Mouse (Mus musculus): ENCODE measurements at regions not wholly inside any gene's neighbourhood (a gene's known extent, or its start where the extent isn't known, plus 50 kb on each side); places are given as distances from the start of the nearest gene placed in this dataset.

DNA sequence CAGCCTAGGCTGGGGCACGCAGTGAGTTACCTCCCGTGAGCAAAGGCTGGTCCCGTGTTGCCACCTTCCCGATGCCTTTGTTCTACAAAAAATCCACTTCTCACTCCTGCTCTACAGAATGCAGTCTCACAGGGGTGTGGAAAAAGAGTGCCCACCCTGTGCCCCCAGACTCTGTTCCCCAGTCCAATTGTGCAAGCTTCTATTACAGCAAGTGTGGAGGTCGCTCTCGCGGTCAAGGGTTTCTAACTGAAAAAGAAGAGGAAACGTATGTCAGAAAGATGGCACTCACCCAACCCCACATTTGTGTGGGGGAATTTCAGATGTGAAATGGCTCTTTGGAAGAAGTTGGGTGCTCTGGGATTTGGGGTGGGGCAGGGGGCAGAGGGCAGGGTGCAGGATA is 110.9 kb upstream of the Irf2bp2 start:
- DNase-seq (ENCODE audit: low spot score): no peak
- intact Hi-C loops (cut with DNase I): no loop called here

DNA sequence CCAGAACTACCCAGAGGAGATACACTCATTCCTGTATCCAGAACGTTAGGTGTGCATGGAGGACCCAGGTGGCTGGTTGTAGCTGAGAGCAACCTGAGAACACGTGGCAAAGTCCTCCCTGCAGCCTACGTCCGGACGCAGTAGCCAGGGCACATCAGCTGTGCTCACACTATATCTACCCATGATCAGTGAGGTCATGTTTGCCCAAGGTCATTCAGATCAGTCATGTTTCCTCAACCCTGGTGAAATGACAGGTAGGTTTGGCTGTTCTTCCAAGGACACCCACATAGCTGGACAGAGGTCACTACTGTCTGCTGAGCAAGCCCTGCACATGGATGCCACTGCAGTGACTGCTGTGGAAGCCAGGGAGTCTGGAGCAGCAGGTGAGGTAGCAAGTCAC is 109.8 kb upstream of the Irf2bp2 start:
- intact Hi-C loops (cut with DNase I): no loop called here
- no peak for DNase-seq (ENCODE audit: low spot score)

GRCm38 (mm10) chr8:126702294-126702693 is 108.5 kb upstream of the Irf2bp2 start:
- DNase-seq (ENCODE audit: low spot score): no peak
- intact Hi-C loops (cut with DNase I): no loop called here

DNA sequence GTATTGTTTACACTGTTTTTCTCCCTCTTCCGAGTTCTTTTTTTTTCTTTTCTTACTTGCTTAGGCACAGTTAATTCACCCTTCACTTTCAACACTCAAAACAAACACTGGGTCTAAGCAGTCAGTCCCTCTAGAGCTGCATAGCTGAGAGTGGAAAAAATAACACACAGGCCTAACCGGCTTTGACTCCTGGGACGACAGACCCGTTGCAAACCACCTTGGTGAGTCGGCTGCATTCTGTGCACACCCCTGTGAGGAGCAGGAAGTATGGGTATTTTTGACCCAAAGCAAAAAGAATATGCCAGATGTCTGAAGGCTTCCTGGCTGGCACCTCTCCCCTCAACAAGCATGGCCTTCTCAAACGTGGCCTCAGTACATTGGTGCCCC is 105.6 kb upstream of the Irf2bp2 start:
- DNase-seq (ENCODE audit: low spot score): no peak
- intact Hi-C loops (cut with DNase I): no loop called here

GRCm38 (mm10) chr8:126698601-126699388 is 105.0 kb upstream of the Irf2bp2 start:
- intact Hi-C loops (cut with DNase I): no loop called here
- no peak for DNase-seq (ENCODE audit: low spot score)

DNA sequence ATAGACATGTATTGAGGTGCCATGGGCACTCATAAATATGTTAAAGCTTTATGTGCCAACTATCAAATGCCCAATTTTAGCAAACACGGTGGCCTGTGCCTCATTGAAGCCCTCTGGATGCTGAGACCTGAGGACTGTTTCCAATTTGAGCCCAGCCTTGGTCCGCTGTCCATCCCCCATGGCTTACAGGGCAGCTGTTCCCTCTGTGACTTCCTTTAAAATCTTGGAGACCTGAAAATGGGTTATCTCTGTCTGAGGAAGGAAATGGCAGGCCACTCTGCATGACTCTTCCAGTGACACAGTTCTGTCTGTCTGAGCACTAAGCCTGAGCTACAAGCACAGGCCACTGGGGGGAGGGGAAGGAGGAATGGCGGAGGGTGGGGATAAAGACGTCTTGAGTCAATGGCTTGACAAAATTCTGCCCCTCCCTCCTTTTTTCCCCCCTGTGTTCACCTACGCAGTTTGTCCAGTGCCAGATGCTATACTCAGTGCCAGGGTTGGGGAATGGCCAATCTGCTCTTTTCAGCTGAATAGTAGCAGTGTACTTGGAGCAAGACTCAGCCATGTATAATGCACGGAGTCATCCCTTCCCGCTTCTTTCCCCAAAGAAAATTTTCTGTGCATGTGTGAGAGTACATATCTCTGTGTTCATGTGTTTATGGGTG is 102.7 kb upstream of the Irf2bp2 start:
- no peak for DNase-seq (ENCODE audit: low spot score)

GRCm38 (mm10) chr8:126694370-126694769 is 100.6 kb upstream of the Irf2bp2 start:
- DNase-seq (ENCODE audit: low spot score): peak; percentile 47
- intact Hi-C loops (cut with DNase I): no loop called here

More for the DNA sequence above, 102.7 kb upstream of the Irf2bp2 start:
- intact Hi-C loops (cut with DNase I): no loop called here

DNA sequence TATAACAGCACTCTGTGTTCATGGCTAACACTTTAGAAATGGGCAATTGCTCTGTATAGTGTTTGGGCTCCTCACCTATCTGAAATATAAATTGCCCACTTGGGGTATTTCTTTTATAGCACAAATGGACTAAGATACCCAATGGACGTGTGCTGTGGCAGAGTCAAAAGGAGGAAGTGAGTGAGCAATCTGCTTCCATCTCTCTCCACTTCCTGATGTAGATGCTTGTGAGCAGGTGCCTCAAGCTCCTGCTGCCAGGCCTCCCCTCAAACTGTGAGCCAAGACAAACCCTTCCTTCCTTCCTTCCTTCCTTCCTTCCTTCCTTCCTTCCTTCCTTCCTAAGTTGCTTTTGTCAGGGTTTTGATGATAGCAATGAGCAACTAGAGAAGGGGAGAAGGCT is 99.9 kb upstream of the Irf2bp2 start:
- DNase-seq (ENCODE audit: low spot score): no peak
- intact Hi-C loops (cut with DNase I): no loop called here

GRCm38 (mm10) chr8:126692711-126693110 is 98.9 kb upstream of the Irf2bp2 start:
- DNase-seq (ENCODE audit: low spot score): no peak
- intact Hi-C loops (cut with DNase I): no loop called here

- peak; percentile 55 for DNase-seq (ENCODE audit: low spot score)
- intact Hi-C loops (cut with DNase I): no loop called here
Observed at GRCm38 (mm10) chr8:126692263-126692662, 98.5 kb upstream of the Irf2bp2 start.

DNA sequence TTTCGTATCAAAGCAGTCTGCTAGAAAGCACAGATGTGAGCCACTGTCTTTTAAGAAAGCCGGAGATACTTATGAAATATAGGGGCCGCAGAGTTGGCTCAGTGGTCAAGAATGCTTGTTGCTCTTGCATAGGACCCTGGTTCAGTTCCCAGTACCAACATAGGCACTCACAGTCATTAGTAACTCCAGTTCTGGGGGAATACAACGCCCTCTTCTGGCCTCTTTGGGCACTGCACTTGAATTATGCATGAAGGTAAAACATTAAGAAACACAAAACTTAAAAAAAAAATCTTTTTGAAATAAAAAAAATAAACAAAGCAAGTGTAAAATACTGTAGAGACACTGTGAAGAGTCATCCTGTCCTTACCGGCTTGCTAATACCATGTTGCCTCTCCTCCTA is 94.7 kb upstream of the Irf2bp2 start:
- intact Hi-C loops (cut with DNase I): no loop called here
- no peak for DNase-seq (ENCODE audit: low spot score)

GRCm38 (mm10) chr8:126688014-126688413 is 94.2 kb upstream of the Irf2bp2 start:
- no peak for DNase-seq (ENCODE audit: low spot score)
- intact Hi-C loops (cut with DNase I): no loop called here

GRCm38 (mm10) chr8:126686827-126687226 is 93.0 kb upstream of the Irf2bp2 start:
- intact Hi-C loops (cut with DNase I): no loop called here
- no peak for DNase-seq (ENCODE audit: low spot score)

GRCm38 (mm10) chr8:126685365-126685764 is 91.6 kb upstream of the Irf2bp2 start:
- intact Hi-C loops (cut with DNase I): no loop called here
- DNase-seq (ENCODE audit: low spot score): no peak

DNA sequence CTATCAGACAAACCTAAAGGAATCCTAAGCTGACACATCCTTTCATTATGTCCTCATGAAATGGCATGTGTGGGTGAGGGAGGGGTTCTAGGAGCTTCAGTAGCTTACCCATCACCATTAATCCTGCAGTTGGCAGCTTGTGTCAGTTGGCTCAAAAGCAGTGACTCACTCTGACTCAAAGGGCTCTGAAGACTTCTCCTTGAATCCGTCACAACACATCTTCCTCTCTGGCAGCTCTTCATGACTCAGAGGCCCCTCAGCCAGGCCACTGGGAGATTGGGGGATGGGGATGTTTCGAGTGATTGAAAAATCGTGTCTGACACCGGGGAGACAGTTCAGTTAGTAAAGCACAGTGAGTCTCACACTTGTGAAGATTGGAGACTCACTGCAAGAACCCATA is 90.2 kb upstream of the Irf2bp2 start:
- DNase-seq (ENCODE audit: low spot score): no peak
- intact Hi-C loops (cut with DNase I): no loop called here

DNA sequence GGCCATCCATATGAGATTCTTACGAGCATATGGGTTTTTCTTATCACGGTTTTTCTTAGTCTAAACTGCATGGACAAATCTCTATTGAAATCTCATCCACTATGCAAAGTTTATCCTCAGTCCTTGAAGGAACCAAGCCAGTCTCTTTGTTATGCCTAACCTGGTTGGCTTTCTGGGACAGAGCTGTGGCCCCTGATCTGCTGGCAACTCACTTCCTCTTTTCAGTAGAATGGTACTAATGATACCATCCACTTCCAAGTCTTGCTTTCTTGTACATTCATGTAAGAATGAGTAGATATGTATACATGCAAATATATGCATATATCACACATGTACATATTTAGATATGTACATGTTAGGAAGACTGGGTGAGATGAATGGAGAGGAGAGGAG is 89.8 kb upstream of the Irf2bp2 start:
- no peak for DNase-seq (ENCODE audit: low spot score)
- intact Hi-C loops (cut with DNase I): no loop called here

DNA sequence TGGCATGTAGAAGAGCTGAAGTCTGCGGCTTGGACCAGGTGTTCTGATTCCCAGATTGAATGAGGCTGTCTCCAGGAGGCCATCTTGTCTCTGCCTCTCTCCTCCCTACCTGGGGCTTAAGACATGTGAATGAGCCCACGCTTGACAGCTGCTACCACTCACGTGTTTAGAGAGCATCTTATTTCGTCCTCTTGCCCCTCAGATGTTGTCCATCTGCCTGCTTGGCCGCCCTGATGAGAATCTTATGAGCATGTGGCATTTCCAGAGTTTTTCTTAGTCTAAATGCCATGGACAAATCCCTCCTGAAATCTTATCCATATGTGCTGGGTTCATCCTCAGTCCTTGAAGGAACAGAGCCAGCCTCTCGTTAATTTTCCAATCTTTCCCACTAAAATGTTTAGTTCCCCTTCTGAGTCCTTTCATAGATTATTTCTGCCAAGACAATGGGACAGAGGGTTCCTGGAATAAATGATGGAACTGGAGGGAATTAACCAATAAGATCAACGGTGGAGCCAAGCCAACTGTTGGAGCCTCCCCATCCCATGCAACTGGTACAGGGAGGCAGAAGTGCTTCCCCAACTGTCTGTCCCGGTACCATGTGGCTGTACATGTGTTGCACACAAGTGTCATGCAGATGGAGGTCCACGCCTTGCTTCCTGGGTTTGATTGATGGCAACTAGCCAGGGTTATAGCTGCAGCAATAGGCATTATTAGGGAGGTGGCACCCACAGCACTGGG is 89.2 kb upstream of the Irf2bp2 start:
- no peak for DNase-seq (ENCODE audit: low spot score)
- intact Hi-C loops (cut with DNase I): no loop called here

DNA sequence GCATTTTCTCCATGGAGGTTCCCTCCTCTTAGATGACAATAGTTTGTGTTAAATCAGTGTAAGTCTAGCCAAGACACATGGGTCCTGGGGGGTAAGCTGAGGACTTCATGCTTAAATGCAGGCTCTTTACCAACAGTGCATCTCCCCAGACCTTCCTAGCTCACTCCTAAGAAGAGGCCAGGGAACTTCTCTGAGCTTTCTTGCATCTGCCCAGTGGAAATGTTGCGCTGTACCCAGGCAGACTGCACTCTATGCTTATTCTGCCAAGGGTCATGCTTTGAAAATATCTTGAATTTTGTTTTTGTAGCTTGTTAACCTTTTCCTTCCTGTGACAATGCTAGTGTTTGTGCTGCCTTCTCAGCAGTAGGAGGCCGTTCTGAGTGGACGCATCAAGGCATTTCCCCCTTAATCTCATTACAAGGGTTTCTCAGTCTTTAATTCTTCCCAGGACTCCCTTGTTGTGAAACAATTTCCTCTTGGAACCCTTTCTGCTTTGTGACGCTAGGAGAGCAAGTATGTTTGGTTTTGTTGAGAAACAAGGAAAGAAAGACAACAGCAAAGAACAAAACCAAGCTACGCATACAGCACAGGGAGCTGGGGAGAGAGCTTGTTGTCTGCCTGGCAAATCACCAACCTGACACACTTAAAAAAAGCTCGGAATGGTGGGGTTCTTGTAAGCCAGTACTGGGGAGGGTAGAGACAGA is 88.3 kb upstream of the Irf2bp2 start:
- no peak for DNase-seq (ENCODE audit: low spot score)
- intact Hi-C loops (cut with DNase I): no loop called here

DNA sequence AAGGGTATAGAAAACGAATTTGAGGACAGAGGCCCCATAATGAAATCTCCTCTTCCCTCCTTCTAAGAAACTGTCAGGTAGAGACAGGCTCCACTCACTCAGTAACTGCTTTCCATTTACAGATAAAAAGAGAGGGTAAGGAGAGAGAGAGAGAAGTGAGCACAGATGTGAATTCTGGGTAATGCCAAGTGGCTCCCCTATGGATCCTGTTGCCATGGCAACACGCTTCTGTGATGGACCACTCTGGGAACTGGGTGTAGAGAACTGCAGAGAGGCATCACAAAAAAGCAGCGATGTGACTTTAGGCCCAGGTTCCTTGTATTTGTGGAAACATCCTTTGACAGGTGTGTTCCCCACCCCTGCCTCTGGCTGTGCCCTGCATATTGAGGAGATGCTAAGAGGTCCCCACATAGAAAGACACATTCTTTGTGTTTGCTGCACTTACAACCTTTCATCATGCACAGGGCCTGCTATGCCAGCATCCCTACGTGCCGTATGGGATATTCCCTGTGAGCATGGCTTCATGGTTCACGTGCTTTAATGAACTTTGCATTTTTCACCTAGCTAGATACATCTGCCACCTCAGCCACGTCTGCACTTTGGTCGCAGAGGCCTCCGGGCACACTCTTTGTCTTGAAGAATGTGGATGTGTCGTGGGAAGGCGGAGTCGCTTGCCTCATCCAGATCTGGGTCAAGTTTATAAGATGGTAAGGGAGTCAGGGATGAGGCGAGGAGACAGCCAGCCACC is 84.4 kb upstream of the Irf2bp2 start:
- intact Hi-C loops (cut with DNase I): no loop called here
- no peak for DNase-seq (ENCODE audit: low spot score)

DNA sequence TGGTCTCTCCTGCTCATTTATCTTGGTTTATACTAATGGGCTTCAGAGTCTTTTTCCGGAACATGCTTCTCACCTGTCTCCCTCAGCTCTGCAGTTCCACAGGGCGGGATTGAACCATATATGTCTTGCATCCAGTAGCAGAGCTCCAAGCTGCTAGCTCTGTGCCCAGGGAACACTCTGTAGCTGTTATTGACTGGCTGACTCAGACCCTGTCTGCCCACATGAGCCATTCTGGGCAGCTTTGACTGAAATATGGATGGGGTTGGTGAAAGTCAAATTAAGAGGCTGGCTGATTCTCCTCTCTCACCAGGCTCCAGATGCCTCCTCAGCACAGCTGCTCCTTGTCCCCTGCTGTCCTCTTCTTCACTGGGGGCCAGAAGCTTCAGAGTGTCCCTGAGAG is 81.4 kb upstream of the Irf2bp2 start:
- intact Hi-C loops (cut with DNase I): no loop called here
- DNase-seq (ENCODE audit: low spot score): no peak

All from heart, postnatal 25 days (tissue).